Mouse (Mus musculus) cerebellum, adult 2 months (tissue): ENCODE measurements around the gene Arhgef15. TPM values are rescaled to one million over a fixed set of nuclear protein-coding genes. Genes with fewer than 3 reads are reported as not detected.

Source experiments
- DNase-seq, 2 experiments: peaks; one replicate each; pipeline ENCODE4 v3.0.0; 2021
- H3K27ac ChIP-seq: fragments of 200-500 bp; 2 replicates; pipeline ENCODE4 v1.5.1; 2012; ENCODE audit warnings: low read length, control low read depth, inconsistent platforms; ENCODE audit not compliant: insufficient read depth
- H3K27me3 ChIP-seq: fragments of 200-500 bp; 2 replicates; pipeline ENCODE4 v1.6.1; 2012; ENCODE audit warnings: inconsistent platforms, mild to moderate bottlenecking, low read length, moderate library complexity; ENCODE audit not compliant: control insufficient read depth, insufficient read depth
- H3K4me1 ChIP-seq: fragments of 200-500 bp; 2 replicates; pipeline ENCODE4 v1.6.1; 2011; ENCODE audit warnings: low read length; ENCODE audit not compliant: control insufficient read depth, insufficient read depth
- H3K4me3 ChIP-seq: fragments of 200-500 bp; replicated peaks from 2 replicates; pipeline ENCODE3; 2011; ENCODE audit warnings: mild to moderate bottlenecking, low read depth, low read length, control low read depth; ENCODE audit not compliant: insufficient read depth
- CTCF ChIP-seq: fragments of 200-500 bp; IDR thresholded peaks from 2 replicates; pipeline ENCODE4 v1.5.1; 2011; ENCODE audit warnings: low read depth, mild to moderate bottlenecking, control low read depth, low read length, moderate library complexity, borderline replicate concordance; ENCODE audit not compliant: insufficient read depth
- POLR2A ChIP-seq: fragments of 200-500 bp; IDR thresholded peaks from 2 replicates; pipeline ENCODE4 v1.6.1; 2011; ENCODE audit warnings: low read length, control low read depth, borderline replicate concordance; ENCODE audit not compliant: insufficient read depth
- WGBS: fragments of 180-500 bp; shearing (Covaris S2); methylation state at CpG from one replicate; pipeline ENCODE4 v1.1.7; 2018; 5-methylcytosine and 5-hydroxymethylcytosine counted together
- polyA plus RNA-seq: library from polyadenylated mRNA; depleted of rRNA; stranded (reverse); fragments of >200 nt; gene quantifications from 2 replicates; pipeline ENCODE4 v1.2.3, GENCODE M21; 2012

The Arhgef15 gene
- polyA plus RNA-seq, 1 experiment = 34.7 TPM

DNA sequence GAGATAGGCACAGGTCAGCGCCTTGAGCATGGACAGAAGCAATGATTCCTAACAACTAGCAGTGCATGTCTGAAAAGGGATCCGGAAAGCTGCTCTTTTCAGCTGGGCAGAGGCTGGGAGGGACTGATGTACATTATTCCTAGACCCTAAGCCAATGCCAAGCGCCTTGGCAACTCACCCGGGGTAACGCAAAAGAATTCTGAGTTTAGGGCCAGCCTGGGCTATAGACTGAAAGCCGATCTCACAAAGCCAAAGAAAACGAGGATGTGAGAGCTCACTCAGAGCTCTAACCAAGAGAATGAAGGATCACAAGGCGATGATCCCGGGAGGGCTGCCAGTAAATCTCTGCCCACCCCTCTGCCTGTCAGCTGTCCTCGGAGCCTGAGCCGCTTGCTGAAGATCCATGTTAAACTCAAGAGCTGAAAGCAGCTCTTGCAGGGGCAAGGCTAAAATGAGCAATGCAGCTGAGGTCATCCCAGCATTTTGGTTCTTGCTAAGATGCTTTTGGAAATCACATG is 30.1 kb upstream of the Arhgef15 start:
- Histone ChIP-seq H3K27ac (peak overlapping the region; percentile 37), H3K27me3 (no peaks in the 10 kb centered on the region), H3K4me3 (no peak overlapping the region), H3K4me1 (peaks cover 16% of the 10 kb centered on the region)
- WGBS = 44% methylated on average over 11 of the region's 11 CpGs
- DNase-seq = peak in 1 of 2 experiments; percentile 39
- TF ChIP-seq CTCF = no peak
- TF ChIP-seq POLR2A = no peak

DNA sequence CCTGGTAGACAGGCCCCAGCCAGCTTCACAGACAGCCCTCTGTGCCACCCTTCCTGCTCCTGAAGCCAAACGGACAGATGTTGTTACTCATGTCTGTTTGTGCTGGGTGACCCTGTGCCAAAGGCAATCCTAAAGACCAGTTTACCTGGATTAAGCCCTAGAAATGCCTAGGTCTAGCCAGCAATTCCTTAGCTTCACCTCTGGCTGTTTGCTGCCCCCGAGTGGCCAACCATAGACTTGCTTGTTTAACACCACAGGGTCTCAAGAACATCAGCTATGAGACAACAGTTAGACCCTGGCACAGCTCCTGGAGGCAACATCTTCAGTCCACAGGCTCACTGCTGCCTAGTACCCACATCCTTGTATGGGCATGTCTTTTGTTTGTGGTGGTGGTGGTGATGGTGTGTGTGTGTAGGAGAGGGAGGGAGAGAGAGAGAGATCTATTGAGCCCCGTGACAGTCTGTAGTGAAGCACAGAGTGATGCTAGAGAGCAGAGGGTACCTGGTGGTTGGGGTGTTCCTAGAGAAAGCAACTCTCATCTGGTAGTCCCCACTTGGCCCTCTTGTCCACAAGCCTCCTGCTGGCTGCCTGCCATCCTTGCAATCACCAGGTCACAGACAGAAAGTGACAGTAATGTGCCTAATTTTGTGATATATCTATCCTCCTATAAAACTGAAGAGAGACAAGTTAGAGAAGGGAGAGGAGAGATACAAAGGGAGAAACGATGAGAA is 25.5 kb upstream of the Arhgef15 start:
- WGBS = 27% methylated on average over 4 of the region's 4 CpGs
- TF ChIP-seq POLR2A = no peak
- TF ChIP-seq CTCF = peak; percentile 81
- Histone ChIP-seq H3K27me3 (no peaks in the 10 kb centered on the region), H3K4me3 (no peak overlapping the region), H3K4me1 (peaks cover 3% of the 10 kb centered on the region), H3K27ac (no peak overlapping the region)
- DNase-seq = peak; percentile 63 to 76

DNA sequence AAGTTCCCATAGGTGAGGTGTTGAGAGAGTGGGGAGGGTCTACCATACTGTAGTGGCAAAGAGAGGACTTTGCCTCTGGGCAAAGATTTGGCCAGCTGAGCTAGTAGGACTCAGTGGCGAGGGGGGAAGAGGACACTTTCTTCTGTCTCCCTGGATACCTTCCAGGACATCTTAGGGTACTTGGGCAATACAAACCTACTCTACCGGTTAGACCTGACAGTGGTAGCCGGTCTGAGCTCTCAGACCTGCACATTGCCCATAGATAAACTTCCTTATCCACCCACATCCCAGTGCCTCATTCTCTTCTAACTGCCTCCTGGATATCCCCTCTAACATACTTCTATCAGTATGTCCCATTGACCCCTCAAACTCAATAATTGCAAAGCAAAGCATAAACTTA is 23.6 kb upstream of the Arhgef15 start:
- WGBS = 72% methylated on average over 3 of the region's 3 CpGs
- no peak for TF ChIP-seq CTCF
- no peak for TF ChIP-seq POLR2A
- Histone ChIP-seq H3K27ac (no peak overlapping the region), H3K27me3 (no peaks in the 10 kb centered on the region), H3K4me3 (no peak overlapping the region), H3K4me1 (no peaks in the 10 kb centered on the region; the same call in 1 of the 2 replicates)
- no peak for DNase-seq

DNA sequence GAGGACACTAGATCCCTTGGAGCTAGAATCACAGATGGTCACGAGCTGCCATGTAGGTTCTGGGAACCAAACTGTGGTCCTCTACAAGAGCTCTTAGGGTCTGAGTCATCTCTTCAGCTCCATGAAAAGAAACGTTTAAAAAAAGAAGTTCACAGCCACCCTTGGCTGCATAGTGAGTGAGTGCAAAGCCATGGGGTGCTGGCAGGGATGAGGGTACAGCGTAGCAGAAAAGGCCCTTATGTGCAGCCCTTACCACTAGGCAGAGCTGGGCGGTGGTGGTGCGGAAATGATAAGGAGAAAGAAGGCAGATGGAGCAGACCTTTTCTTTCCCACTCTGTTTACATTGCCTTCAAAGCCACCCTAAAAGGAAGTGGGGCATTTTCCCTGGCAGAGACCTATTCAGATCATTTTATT is 22.0 kb upstream of the Arhgef15 start:
- H3K4me3 ChIP-seq = no peak overlapping the region
- H3K27ac ChIP-seq = no peak overlapping the region
- H3K4me1 ChIP-seq = no peaks in the 10 kb centered on the region; the same call in 1 of the 2 replicates
- WGBS = 33% methylated on average over 5 of the region's 5 CpGs
- H3K27me3 ChIP-seq = no peaks in the 10 kb centered on the region
- DNase-seq = no peak
- no peak for TF ChIP-seq CTCF
- TF ChIP-seq POLR2A = no peak

DNA sequence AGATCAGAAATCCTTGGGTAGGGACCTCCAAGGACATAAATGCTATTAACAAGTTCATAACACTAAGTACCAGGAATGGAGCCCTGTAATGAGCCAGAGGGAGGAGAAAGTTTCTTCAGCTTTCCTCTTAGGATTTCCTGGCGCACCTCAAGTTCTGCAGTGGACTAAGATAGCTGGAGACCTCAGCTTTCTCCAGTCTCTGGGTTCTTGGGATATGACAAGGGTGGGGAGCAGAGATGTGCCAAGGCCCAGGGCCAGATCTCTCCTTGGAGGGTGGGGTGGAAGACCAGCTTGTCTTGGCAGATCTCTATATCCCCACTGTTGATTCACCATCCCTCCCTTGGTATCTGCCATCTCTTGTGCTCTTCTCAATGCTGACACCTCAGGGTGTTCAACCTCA is 18.3 kb upstream of the Arhgef15 start:
- Histone ChIP-seq H3K27me3 (no peaks in the 10 kb centered on the region), H3K27ac (no peak overlapping the region), H3K4me1 (0 out of 2 replicates have a peak, but pooled peaks cover 6% of the 10 kb centered on the region), H3K4me3 (no peak overlapping the region)
- WGBS = 98% methylated on average over 1 of the region's 1 CpGs
- TF ChIP-seq CTCF = no peak
- no peak for TF ChIP-seq POLR2A
- no peak for DNase-seq

DNA sequence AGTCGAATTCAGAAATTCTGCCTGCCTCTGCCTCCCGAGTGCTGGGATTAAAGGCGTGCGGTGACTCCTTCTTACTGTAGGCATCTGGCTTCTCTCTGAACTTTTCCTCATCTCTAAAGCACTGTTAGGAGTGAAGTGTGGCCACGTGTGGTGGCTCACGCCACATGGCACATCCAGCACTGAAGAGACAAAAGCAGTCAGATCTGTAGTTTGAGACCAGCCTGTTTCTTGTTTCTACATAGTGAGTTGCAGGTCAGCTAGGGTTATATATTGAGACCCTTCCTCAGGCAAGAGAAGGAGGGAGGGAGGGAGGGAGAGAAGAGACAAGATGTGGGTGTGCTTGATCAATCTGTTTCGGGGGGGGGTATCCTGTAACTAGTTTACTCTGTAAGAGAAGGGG is 17.8 kb upstream of the Arhgef15 start, which contains the start of gene Rangrf:
TSS of gene Rangrf (minus strand) at position 101 of the 400 bp plus-strand sequence.
- no peak within 1 kb of the TSS for H3K27ac ChIP-seq
- 83% methylated on average over 7 of the region's 7 CpGs for WGBS
- H3K4me1 ChIP-seq = peaks cover 6% of the 10 kb centered on the region; the same call in 1 of the 2 replicates
- DNase-seq = no peak
- H3K27me3 ChIP-seq = no peaks in the 10 kb centered on the region
- H3K4me3 ChIP-seq = peak within 1 kb of the TSS; percentile 84
- TF ChIP-seq CTCF (no peak), POLR2A (no peak)

DNA sequence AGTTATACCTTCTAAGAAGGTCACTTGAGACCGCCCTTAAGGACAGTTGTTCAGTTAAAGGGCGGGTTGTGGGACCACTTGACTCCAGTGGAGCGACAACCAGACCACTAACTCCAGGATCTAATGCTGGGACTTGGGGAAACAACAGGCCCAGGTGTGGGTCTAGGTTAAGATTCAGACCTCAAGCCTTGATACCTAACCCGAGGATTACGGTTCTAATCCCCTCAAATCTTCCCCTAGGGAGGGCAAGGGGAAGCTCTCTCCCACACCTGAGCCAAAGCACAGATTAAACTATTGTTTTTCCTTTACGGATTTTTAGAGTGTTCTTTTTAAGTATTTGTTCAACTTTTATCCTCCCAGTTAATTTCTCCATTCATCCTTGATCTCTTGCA is 16.8 kb upstream of the Arhgef15 start:
- WGBS = 25% methylated on average over 6 of the region's 6 CpGs
- TF ChIP-seq CTCF = no peak
- TF ChIP-seq POLR2A = no peak
- Histone ChIP-seq H3K27me3 (no peaks in the 10 kb centered on the region), H3K4me3 (peak overlapping the region; percentile 84), H3K4me1 (peaks cover 10% of the 10 kb centered on the region), H3K27ac (no peak overlapping the region)
- DNase-seq = no peak
